Mouse (Mus musculus): ENCODE measurements around the gene Aarsd1. TPM values are rescaled to one million over a fixed set of nuclear protein-coding genes. Genes with fewer than 3 reads are reported as not detected.
"Not testable (repeated sequence)": the region's sequence is repeated elsewhere in the genome, so short reads cannot be mapped to it uniquely, and the experiment has no call there.

The Aarsd1 gene
- polyA plus RNA-seq, 1 experiment from 2014 or later, result 79.2 TPM

DNA sequence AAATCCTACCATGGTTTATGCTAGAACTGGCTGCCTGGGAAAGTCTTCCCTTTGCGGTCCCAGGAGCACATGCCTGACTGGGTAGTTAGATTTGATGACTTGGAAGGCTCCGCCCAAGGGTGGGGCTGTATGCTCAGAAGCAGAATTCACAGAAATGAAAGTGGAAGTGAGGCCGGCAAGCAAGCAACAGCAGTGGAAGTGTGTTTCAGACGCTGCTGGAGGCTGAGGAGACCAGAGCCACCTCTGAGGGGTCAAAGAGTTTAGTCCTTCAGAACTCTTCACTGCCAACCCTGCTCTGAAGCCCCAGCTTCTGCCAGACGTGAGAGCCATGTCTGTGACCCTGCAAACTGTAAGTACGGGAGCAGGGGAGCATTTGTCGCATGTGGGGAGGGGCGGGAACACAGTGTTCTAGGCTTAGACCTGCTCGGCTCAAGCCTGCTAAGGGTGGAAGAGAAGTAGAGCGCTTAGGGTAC is 30.9 kb upstream of the Aarsd1 start, which contains the start of gene Ifi35:
Ifi35 (plus strand) TSS at position 134 of the 473 bp plus-strand sequence.
- Histone ChIP-seq H3K9ac (replicated peaks; ENCODE audit: low read length) (peak within 1 kb of the TSS; percentile 68), H3K27me3 (ENCODE audit: insufficient read depth, low read length) (no peaks in the 10 kb centered on the region), H3K36me3 (ENCODE audit: insufficient read depth, low read length) (peaks cover 25% of the 10 kb centered on the region), H3K4me3 (ENCODE audit: low read length) (peak within 1 kb of the TSS; percentile 54), H3K4me2 (replicated peaks; ENCODE audit: low read depth, low read length) (peak within 1 kb of the TSS; percentile 55), H3K27ac (ENCODE audit: low read length) (peak within 1 kb of the TSS; percentile 80), H3K4me1 (ENCODE audit: insufficient read depth, low read length) (peaks cover 19% of the 10 kb centered on the region), H3K9me3 (ENCODE audit: low read length) (no peaks in the 10 kb centered on the region)
- WGBS, result 17% methylated on average over 10 of the region's 10 CpGs
- ATAC-seq (ENCODE audit: low FRiP score, low TSS enrichment), result peak; percentile 78

DNA sequence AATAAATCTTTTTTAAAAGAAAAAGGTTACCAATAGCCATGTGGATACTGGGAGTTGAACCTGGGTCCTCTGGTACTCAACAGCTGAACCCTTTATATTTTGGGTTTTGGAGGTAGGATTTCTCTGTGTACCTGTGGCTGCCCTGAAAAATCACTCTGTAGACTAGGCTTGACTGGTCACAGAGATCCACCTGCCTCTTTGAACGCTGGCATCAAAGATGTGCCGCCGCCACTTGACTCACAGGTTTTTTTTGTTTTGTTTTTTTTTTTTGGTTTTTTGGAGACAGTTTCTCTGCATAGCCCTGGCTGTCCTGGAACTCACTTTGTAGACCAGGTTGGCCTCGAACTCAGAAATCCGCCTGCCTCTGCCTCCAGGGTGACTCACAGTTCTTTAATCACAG is 30.4 kb upstream of the Aarsd1 start:
- Histone ChIP-seq H3K4me2 (replicated peaks; ENCODE audit: low read depth, low read length) (peak overlapping the region; percentile 55), H3K9me3 (ENCODE audit: low read length) (no peaks in the 10 kb centered on the region), H3K27me3 (ENCODE audit: insufficient read depth, low read length) (no peaks in the 10 kb centered on the region), H3K27ac (ENCODE audit: low read length) (peak overlapping the region; percentile 80), H3K4me1 (ENCODE audit: insufficient read depth, low read length) (peaks cover 23% of the 10 kb centered on the region), H3K9ac (replicated peaks; ENCODE audit: low read length) (no peak overlapping the region; the same call in 1 of the 2 replicates), H3K36me3 (ENCODE audit: insufficient read depth, low read length) (peaks cover 28% of the 10 kb centered on the region), H3K4me3 (ENCODE audit: low read length) (peak overlapping the region; percentile 54)
- no peak for ATAC-seq (ENCODE audit: low FRiP score, low TSS enrichment)
- WGBS, result 83% methylated on average over 5 of the region's 5 CpGs

DNA sequence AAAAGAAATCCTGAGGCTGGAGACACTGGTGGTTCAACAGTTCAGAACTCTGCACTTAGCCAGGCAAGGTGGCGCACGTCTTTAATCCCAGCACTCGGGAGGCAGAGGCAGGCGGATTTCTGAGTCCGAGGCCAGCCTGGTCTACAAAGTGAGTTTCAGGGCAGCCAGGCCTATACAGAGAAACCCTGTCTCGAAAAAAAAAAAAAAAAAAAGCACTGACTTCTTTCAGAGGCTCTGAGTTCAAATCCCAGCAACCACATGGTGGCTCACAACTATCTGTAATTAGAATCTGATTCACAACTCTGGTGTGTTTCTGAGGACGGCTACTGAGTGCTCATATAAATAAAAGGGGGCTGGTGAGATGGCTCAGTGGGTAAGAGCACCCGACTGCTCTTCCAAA is 29.4 kb upstream of the Aarsd1 start:
- H3K4me2 ChIP-seq (replicated peaks; ENCODE audit: low read depth, low read length); ATAC-seq (ENCODE audit: low FRiP score, low TSS enrichment); H3K27ac ChIP-seq (ENCODE audit: low read length); H3K9ac ChIP-seq (replicated peaks; ENCODE audit: low read length); H3K9me3 ChIP-seq (ENCODE audit: low read length); H3K27me3 ChIP-seq (ENCODE audit: insufficient read depth, low read length); H3K4me3 ChIP-seq (ENCODE audit: low read length): not testable (repeated sequence)
- Histone ChIP-seq H3K36me3 (ENCODE audit: insufficient read depth, low read length) (peaks cover 28% of the 10 kb centered on the region), H3K4me1 (ENCODE audit: insufficient read depth, low read length) (peaks cover 23% of the 10 kb centered on the region)
- 91% methylated on average over 8 of the region's 8 CpGs for WGBS

DNA sequence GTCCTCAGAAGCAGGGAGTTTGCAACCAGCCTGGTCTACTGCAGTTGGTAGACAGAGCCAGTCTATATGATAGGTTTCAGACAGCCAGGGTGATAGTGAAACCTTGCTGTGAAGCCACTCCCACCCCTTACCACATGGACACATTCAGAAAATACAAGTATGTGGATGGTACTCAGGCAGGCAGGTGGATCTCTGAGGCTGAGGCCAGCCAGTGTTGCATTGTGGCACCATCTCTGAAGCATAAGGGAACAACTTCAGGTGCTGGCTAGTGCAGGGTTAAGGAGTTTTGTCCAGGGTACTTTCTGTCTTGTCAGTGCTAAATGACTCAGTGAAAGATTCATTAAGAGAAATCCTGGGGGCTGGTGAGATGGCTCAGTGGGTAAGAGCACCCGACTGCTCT is 28.9 kb upstream of the Aarsd1 start:
- peaks cover 23% of the 10 kb centered on the region for H3K4me1 ChIP-seq (ENCODE audit: insufficient read depth, low read length)
- 75% methylated on average over 1 of the region's 1 CpGs for WGBS

DNA sequence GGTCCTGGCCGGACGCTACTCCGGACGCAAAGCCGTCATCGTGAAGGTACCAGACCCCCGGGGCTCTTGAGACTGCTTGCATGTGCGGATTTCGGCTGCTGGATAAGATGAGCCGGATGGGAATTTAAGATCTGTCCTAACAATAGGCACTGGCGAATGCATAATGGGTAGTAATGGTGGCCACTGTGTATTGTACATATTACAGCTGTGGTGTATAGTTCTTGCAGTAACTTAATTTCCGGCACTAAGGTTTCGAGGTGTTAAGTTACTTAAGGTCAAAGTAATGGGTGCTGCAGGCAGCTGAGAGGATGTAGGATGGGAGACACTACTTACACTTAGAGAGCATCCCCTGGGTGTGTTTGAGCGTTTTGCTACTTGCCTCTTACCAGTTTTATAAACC is 25.3 kb upstream of the Aarsd1 start:
- H3K4me2 ChIP-seq (replicated peaks; ENCODE audit: low read depth, low read length), result peak overlapping the region; percentile 69
- WGBS, result under 1% methylated on average over 14 of the region's 14 CpGs
- H3K27me3 ChIP-seq (ENCODE audit: insufficient read depth, low read length), result no peaks in the 10 kb centered on the region
- peak overlapping the region; percentile 97 for H3K9ac ChIP-seq (replicated peaks; ENCODE audit: low read length)
- H3K27ac ChIP-seq (ENCODE audit: low read length), result peak overlapping the region; percentile 93
- peak overlapping the region; percentile 90 for H3K4me3 ChIP-seq (ENCODE audit: low read length)
- peaks cover 18% of the 10 kb centered on the region for H3K4me1 ChIP-seq (ENCODE audit: insufficient read depth, low read length)
- H3K9me3 ChIP-seq (ENCODE audit: low read length), result no peaks in the 10 kb centered on the region
- H3K36me3 ChIP-seq (ENCODE audit: insufficient read depth, low read length), result peaks cover 28% of the 10 kb centered on the region
- no peak for ATAC-seq (ENCODE audit: low FRiP score, low TSS enrichment)

More for the DNA sequence above, 28.9 kb upstream of the Aarsd1 start:
- Histone ChIP-seq H3K9me3 (ENCODE audit: low read length) (no peaks in the 10 kb centered on the region), H3K27ac (ENCODE audit: low read length) (no peak overlapping the region), H3K9ac (replicated peaks; ENCODE audit: low read length) (no peak overlapping the region), H3K4me2 (replicated peaks; ENCODE audit: low read depth, low read length) (no peak overlapping the region), H3K4me3 (ENCODE audit: low read length) (no peak overlapping the region), H3K27me3 (ENCODE audit: insufficient read depth, low read length) (no peaks in the 10 kb centered on the region), H3K36me3 (ENCODE audit: insufficient read depth, low read length) (peaks cover 28% of the 10 kb centered on the region)
- no peak for ATAC-seq (ENCODE audit: low FRiP score, low TSS enrichment)

DNA sequence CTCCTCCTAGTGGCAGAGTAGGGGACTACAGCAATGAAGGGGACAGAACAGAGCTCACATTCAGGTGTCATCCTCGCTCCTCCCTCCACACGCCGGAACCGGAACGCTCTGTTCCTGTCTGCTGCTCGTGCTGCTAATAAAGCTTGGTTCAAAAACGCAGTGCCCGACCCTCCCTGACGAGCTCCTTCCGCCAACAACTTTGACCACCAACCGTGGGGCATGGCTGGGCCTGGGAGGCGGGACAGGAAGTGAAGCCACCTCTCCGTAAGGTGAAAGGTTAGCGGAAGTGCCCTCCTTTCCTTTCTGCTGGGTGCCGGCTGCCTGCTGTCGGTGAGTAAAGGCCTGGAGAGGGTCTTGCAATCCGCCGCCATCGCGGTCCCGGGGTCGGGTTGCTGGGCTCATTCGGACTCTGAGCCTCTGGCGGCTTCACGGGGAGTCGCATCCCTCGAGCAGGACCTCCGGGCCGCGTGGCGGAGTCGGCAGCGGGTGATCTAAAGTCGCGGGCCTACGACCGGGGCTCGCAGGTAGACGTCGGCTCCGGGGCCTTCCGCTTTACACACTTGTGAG is 24.8 kb upstream of the Aarsd1 start, which contains the start of gene Rpl27:
Rpl27 (plus strand) TSS at position 172 of the 567 bp plus-strand sequence.
- under 1% methylated on average over 42 of the region's 42 CpGs for WGBS
- peaks cover 28% of the 10 kb centered on the region for H3K36me3 ChIP-seq (ENCODE audit: insufficient read depth, low read length)
- peaks cover 18% of the 10 kb centered on the region for H3K4me1 ChIP-seq (ENCODE audit: insufficient read depth, low read length)
- H3K27ac ChIP-seq (ENCODE audit: low read length), result peak within 1 kb of the TSS; percentile 93
- H3K9ac ChIP-seq (replicated peaks; ENCODE audit: low read length), result peak within 1 kb of the TSS; percentile 97
- ATAC-seq (ENCODE audit: low FRiP score, low TSS enrichment), result peak; percentile 98
- no peaks in the 10 kb centered on the region for H3K27me3 ChIP-seq (ENCODE audit: insufficient read depth, low read length)
- peak within 1 kb of the TSS; percentile 90 for H3K4me3 ChIP-seq (ENCODE audit: low read length)
- peak within 1 kb of the TSS; percentile 69 for H3K4me2 ChIP-seq (replicated peaks; ENCODE audit: low read depth, low read length)
- H3K9me3 ChIP-seq (ENCODE audit: low read length), result no peaks in the 10 kb centered on the region

DNA sequence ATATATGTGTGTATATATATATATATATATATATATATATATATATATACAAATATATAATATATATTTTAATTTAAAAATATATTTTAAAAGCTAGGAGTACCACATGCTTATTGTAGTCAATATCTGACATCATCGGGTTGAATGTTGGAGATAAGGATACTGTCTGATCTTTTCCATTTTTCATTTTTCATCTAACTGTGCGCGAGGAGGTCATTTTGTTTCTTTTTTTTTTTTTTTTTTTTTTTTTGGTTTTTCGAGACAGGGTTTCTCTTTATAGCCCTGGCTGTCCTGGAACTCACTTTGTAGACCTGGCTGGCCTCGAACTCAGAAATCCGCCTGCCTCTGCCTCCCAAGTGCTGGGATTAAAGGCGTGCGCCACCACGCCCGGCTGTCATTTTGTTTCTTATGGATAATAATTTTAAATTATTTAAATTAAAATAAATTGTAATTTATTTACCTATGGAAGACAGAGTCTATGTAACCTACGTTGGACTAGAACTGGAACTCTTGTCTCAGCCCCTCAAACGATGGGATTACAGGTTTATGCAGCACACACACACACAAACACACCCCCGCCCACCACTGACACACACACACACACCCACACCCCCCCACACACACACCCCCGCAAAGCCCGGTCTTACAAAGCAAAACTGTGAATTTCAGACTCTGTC is 24.2 kb upstream of the Aarsd1 start:
- not testable (repeated sequence) for H3K27ac ChIP-seq (ENCODE audit: low read length); H3K27me3 ChIP-seq (ENCODE audit: insufficient read depth, low read length); H3K9me3 ChIP-seq (ENCODE audit: low read length); ATAC-seq (ENCODE audit: low FRiP score, low TSS enrichment)
- Histone ChIP-seq H3K36me3 (ENCODE audit: insufficient read depth, low read length) (peaks cover 28% of the 10 kb centered on the region), H3K4me2 (replicated peaks; ENCODE audit: low read depth, low read length) (peak overlapping the region; percentile 54), H3K9ac (replicated peaks; ENCODE audit: low read length) (peak overlapping the region; percentile 46; the same call in 1 of the 2 replicates), H3K4me1 (ENCODE audit: insufficient read depth, low read length) (peaks cover 18% of the 10 kb centered on the region), H3K4me3 (ENCODE audit: low read length) (peak overlapping the region; percentile 90)
- WGBS, result 41% methylated on average over 14 of the region's 15 CpGs

DNA sequence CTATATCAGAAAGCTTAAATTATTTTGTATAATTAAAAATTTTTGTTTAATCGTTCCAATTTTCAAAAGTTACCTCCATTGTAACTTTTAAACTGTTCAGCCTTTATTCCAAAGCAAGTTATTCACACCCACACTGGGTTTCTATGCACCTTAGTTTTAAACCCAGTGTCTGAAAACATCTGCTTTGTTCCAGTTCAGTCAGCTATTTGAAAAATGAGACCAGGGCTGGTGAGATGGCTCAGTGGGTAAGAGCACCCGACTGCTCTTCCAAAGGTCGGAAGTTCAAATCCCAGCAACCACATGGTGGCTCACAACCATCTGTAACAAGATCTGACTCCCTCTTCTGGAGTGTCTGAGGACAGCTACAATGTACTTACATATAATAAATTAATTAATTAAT is 20.6 kb upstream of the Aarsd1 start:
- not testable (repeated sequence) for H3K4me1 ChIP-seq (ENCODE audit: insufficient read depth, low read length); ATAC-seq (ENCODE audit: low FRiP score, low TSS enrichment); H3K4me3 ChIP-seq (ENCODE audit: low read length); H3K9me3 ChIP-seq (ENCODE audit: low read length); H3K27ac ChIP-seq (ENCODE audit: low read length); H3K9ac ChIP-seq (replicated peaks; ENCODE audit: low read length); H3K4me2 ChIP-seq (replicated peaks; ENCODE audit: low read depth, low read length); H3K27me3 ChIP-seq (ENCODE audit: insufficient read depth, low read length)
- peaks cover 27% of the 10 kb centered on the region for H3K36me3 ChIP-seq (ENCODE audit: insufficient read depth, low read length)
- WGBS, result 47% methylated on average over 3 of the region's 3 CpGs

DNA sequence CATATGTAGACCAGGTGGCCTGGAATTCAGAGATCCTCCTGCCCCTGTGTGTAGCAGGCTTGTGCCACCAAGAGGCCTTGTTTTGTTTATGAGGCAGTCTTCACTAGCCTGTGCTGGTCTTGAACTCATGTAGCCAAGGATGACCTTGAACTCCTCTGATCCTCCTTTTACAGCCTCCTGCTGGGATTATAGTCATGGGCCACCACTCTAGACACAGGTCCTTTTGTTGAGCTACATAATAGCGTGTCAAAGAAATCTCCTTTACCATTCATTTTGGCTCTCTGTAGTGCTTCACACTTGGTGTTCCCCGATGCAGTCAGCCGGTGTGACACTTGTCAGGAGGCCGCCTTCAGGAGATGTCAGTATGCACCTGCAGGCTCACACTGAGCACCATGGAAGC is 19.5 kb upstream of the Aarsd1 start:
- ATAC-seq (ENCODE audit: low FRiP score, low TSS enrichment), result no peak
- Histone ChIP-seq H3K4me1 (ENCODE audit: insufficient read depth, low read length) (no peaks in the 10 kb centered on the region), H3K4me2 (replicated peaks; ENCODE audit: low read depth, low read length) (no peak overlapping the region), H3K9me3 (ENCODE audit: low read length) (no peaks in the 10 kb centered on the region), H3K9ac (replicated peaks; ENCODE audit: low read length) (no peak overlapping the region), H3K27ac (ENCODE audit: low read length) (no peak overlapping the region), H3K36me3 (ENCODE audit: insufficient read depth, low read length) (peaks cover 31% of the 10 kb centered on the region), H3K4me3 (ENCODE audit: low read length) (no peak overlapping the region), H3K27me3 (ENCODE audit: insufficient read depth, low read length) (no peaks in the 10 kb centered on the region)
- WGBS, result 84% methylated on average over 4 of the region's 4 CpGs

DNA sequence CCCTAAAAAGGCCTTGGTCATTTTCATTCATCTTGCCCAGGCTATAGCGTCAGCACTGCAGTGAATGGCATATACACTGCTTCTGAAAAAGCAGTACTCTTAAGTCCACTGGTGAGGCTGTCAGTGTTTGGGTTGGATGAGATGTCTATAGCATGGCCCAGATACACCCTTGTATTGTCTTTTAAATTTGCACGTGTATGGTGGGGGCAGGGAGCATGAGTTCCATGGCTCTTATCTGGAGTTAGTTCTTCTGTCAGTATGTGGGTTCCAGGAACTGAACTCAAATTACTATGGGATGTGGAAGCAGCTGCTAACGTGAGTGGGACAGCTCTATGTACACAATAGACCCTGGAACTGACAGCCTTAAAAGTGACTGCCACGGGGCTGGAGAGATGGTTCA is 18.4 kb upstream of the Aarsd1 start:
- ATAC-seq (ENCODE audit: low FRiP score, low TSS enrichment), result no peak

More for the DNA sequence above, 18.4 kb upstream of the Aarsd1 start:
- Histone ChIP-seq H3K4me2 (replicated peaks; ENCODE audit: low read depth, low read length) (no peak overlapping the region), H3K36me3 (ENCODE audit: insufficient read depth, low read length) (peaks cover 39% of the 10 kb centered on the region), H3K9ac (replicated peaks; ENCODE audit: low read length) (no peak overlapping the region), H3K27ac (ENCODE audit: low read length) (no peak overlapping the region), H3K27me3 (ENCODE audit: insufficient read depth, low read length) (no peaks in the 10 kb centered on the region), H3K4me3 (ENCODE audit: low read length) (no peak overlapping the region), H3K4me1 (ENCODE audit: insufficient read depth, low read length) (no peaks in the 10 kb centered on the region), H3K9me3 (ENCODE audit: low read length) (no peaks in the 10 kb centered on the region)
- 83% methylated on average over 4 of the region's 4 CpGs for WGBS

All from kidney, embryonic 16.5 days (tissue).